Mouse (Mus musculus) liver, embryonic 11.5 days (tissue): ENCODE measurements at regions not wholly inside any gene's neighbourhood (a gene's known extent, or its start where the extent isn't known, plus 50 kb on each side); places are given as distances from the start of the nearest gene placed in this dataset.

Source experiments
- ATAC-seq: fragments of 200-750 bp; cut with Nextera tagmentation; replicated peaks from 2 replicates; pipeline ENCODE4 v1.8.0; 2017; ENCODE audit warnings: moderate number of reproducible peaks, mild to moderate bottlenecking, moderate TSS enrichment, moderate library complexity; ENCODE audit not compliant: low FRiP score
- DNase-seq: peaks from one replicate; pipeline ENCODE4 v3.0.0-alpha.2; 2017; ENCODE audit warnings: low spot score
- H3K27ac ChIP-seq: fragments of 300-500 bp; sonication (generic); 2 replicates; pipeline ENCODE4 v1.5.1; 2014; ENCODE audit warnings: mild to moderate bottlenecking, low read depth, low read length, control low read depth
- H3K27me3 ChIP-seq: fragments of 300-500 bp; sonication (generic); replicated peaks from 2 replicates; pipeline ENCODE4 v1.6.1; 2014; ENCODE audit warnings: low read length, mixed read lengths; ENCODE audit not compliant: control insufficient read depth, insufficient read depth
- H3K36me3 ChIP-seq: fragments of 300-500 bp; sonication (generic); 2 replicates; pipeline ENCODE4 v1.6.1; 2014; ENCODE audit warnings: mild to moderate bottlenecking, low read length, moderate library complexity, mixed read lengths; ENCODE audit not compliant: control insufficient read depth, insufficient read depth
- H3K4me1 ChIP-seq: fragments of 300-500 bp; sonication (generic); replicated peaks from 2 replicates; pipeline ENCODE4 v1.6.1; 2014; ENCODE audit warnings: low read length, mixed read lengths; ENCODE audit not compliant: control insufficient read depth, insufficient read depth
- H3K4me2 ChIP-seq: fragments of 300-500 bp; sonication (generic); 2 replicates; pipeline ENCODE4 v1.6.1; 2014; ENCODE audit warnings: mild to moderate bottlenecking, control low read depth, moderate library complexity
- H3K4me3 ChIP-seq: fragments of 300-500 bp; sonication (generic); 2 replicates; pipeline ENCODE4 v1.5.1; 2014; ENCODE audit warnings: low read depth, low read length, control low read depth
- H3K9ac ChIP-seq: fragments of 300-500 bp; sonication (generic); 2 replicates; pipeline ENCODE4 v1.6.1; 2014; ENCODE audit warnings: low read depth, low read length, control low read depth
- H3K9me3 ChIP-seq: fragments of 300-500 bp; sonication (generic); 2 replicates; pipeline ENCODE4 v1.6.1; 2016; ENCODE audit warnings: low read length, inconsistent platforms, mixed read lengths; ENCODE audit not compliant: control insufficient read depth
- WGBS: fragments of 180-500 bp; shearing (Covaris S2); extraction: QIAGEN DNeasy Blood & Tissue Kit; methylation state at CpG from one replicate; pipeline ENCODE4 v1.1.7; 2014; 5-methylcytosine and 5-hydroxymethylcytosine counted together

DNA sequence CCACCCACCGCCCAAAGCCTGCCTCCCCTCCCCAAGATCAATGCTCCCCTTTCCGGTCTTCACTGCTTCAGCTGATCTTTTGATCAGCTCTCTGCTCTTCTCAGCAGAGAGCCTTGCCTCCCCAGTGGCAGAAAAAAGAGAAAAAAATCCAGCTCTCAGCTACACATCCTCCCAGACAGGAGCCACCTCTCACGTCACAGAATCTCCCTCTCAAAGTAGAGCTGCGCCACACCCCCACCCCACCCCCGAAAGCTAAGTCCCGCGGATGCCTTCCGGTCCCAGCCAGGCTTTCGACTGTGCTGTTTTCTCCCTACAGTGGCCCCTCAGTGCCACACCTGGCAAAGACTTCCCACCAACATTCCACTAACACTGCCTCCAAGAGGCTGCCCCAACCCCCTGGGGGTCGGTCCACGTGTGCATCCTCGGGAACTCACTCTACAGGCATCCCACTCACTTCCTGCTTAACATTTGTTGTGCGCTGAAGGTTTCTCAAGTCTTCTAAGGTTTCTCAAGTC, 99.4 kb downstream of the Il20rb start:
- Histone ChIP-seq H3K4me3 (no peak overlapping the region), H3K4me1 (no peaks in the 10 kb centered on the region), H3K4me2 (no peak overlapping the region), H3K36me3 (no peaks in the 10 kb centered on the region), H3K9me3 (no peaks in the 10 kb centered on the region), H3K27me3 (no peaks in the 10 kb centered on the region), H3K27ac (no peak overlapping the region), H3K9ac (no peak overlapping the region)
- DNase-seq: no peak
- WGBS: 24% methylated on average over 13 of the region's 13 CpGs
- no peak for ATAC-seq

DNA sequence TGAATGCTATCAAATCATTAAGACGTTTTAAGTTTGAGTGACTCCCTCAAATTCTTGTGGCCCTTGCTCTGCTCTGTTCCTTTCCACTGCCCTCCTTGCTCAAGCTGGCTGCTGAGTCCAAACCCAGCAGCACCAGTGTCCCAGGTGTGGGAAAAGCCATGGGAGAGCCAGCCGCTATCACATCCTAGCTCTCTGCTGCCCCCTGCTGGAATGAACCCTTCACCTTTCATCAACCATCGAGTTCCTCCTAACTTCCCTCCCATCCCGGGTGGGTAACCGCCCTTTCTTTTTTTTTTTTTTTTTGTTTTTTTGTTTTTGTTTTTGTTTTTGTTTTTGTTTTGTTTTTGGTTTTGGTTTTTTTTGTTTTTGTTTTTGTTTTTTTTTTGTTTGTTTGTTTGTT, 104.1 kb downstream of the Il20rb start:
- ATAC-seq: no peak
- Histone ChIP-seq H3K4me3 (no peak overlapping the region), H3K9ac (no peak overlapping the region), H3K4me1 (no peaks in the 10 kb centered on the region), H3K9me3 (no peaks in the 10 kb centered on the region), H3K27me3 (no peaks in the 10 kb centered on the region), H3K4me2 (no peak overlapping the region), H3K27ac (no peak overlapping the region), H3K36me3 (no peaks in the 10 kb centered on the region)
- DNase-seq: peak; percentile 49
- 44% methylated on average over 5 of the region's 5 CpGs for WGBS

DNA sequence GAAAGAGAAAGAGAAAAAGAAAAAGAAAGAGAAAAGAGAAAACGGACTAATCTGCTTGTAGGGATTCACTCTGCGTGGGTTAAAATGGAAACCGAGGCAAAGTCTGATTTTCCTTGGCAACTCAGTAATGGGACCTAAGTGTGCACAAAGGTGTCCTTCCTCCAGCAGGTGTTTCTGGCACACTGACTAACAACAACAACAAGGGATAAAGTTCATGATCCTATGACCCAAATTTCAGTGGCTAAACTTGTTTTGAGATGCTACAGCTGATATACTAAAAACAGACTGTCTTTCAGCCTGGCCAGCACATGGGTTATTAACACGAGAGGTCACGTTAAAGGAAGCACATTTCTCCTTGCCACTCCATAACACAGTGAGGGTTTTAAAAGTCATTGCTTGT, 116.7 kb downstream of the Il20rb start:
- 83% methylated on average over 5 of the region's 5 CpGs for WGBS
- no peaks in the 10 kb centered on the region for H3K36me3 ChIP-seq
- H3K4me2 ChIP-seq: no peak overlapping the region
- ATAC-seq (no peak), DNase-seq (no peak)
- H3K9me3 ChIP-seq: no peaks in the 10 kb centered on the region
- H3K4me1 ChIP-seq: no peaks in the 10 kb centered on the region
- H3K27me3 ChIP-seq: no peaks in the 10 kb centered on the region
- no peak overlapping the region for H3K27ac ChIP-seq
- no peak overlapping the region for H3K4me3 ChIP-seq
- H3K9ac ChIP-seq: no peak overlapping the region

DNA sequence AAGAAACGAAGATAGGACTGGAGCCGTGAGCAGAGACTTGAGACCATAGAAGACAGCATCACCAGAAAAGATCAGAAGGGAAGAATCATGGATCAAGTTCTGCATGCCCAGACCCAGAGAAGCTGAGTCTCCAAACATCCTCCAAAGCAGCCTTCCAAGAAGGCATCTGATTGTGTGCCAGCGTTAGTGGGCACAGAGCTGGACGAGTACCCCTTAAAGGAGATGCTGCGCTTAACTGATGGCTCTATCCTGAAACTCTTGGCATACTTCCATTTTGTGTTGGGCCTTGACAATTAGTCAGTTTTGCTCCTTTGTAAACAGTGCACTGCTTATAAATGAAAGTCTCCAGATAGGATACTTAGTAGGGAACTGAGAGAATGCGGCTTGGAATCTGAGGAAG, 119.8 kb downstream of the Il20rb start:
- no peaks in the 10 kb centered on the region for H3K27me3 ChIP-seq
- no peaks in the 10 kb centered on the region for H3K4me1 ChIP-seq
- no peaks in the 10 kb centered on the region for H3K36me3 ChIP-seq
- ATAC-seq: no peak
- H3K4me3 ChIP-seq: no peak overlapping the region
- H3K9ac ChIP-seq: no peak overlapping the region
- WGBS: 78% methylated on average over 6 of the region's 6 CpGs
- no peaks in the 10 kb centered on the region for H3K9me3 ChIP-seq
- H3K4me2 ChIP-seq: no peak overlapping the region
- no peak for DNase-seq
- no peak overlapping the region for H3K27ac ChIP-seq

DNA sequence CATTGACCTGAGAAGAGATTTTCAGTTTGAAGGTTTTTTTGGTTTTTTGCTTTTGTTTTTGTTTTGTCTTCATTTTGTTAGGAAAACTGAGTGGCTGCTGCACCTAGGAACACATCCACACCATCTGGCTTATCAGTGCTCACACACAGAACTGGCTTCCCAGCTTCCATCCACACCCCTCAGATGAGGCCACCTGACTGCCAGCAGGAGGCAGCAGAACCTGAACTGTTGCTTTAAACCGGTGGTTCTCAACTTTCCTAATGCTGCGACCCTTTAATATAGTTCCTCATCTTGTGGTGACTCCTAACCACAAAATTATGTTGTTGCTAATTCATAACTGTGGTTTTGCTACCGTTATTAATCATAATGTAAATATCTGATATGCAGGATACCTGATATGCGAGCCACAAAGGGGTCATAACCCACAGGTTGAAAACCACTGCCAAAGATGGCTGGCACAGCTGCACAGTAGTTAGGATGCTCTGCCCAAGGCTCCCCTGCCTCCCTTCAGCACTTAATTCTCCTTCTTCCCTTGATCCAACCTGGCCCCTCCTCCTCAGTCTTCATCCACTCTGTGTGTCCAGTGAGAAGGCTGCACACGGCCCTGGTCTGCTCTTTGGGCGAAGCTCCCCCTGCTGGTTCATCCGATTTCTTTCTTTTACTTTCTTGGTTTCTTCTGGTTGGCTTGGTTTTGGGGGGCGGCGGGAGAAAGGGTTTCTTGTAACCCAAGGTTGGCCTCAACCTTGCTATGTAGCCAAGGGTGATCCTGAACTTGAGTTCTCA, 126.5 kb downstream of the Il20rb start:
- Histone ChIP-seq H3K4me2 (no peak overlapping the region), H3K27me3 (no peaks in the 10 kb centered on the region), H3K27ac (no peak overlapping the region), H3K36me3 (no peaks in the 10 kb centered on the region), H3K4me3 (no peak overlapping the region), H3K9me3 (no peaks in the 10 kb centered on the region), H3K4me1 (no peaks in the 10 kb centered on the region), H3K9ac (no peak overlapping the region)
- DNase-seq: no peak
- ATAC-seq: peak; percentile 68; the same call in 1 of the 2 replicates
- WGBS: 62% methylated on average over 9 of the region's 9 CpGs

DNA sequence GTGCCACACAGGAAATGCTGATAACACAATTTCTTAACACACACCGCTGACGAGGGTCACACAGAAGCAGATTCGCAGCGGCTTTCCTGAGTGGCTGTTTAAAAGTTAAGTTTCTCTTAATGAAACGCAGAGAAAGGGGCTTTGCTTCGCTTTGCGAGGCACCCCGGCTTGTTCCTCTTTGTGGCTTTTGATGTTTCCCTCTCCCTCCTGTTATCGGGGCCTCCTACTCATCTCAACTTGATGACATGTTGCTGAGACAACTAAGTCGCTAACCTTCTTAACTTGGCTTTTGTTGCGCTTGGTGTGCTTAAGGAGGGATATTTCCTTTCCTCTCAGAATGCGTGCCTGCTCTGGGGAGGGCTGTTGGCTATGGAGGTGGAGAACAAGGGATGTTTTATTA, 129.0 kb downstream of the Il20rb start:
- Histone ChIP-seq H3K27me3 (no peaks in the 10 kb centered on the region), H3K36me3 (no peaks in the 10 kb centered on the region), H3K9ac (no peak overlapping the region), H3K9me3 (no peaks in the 10 kb centered on the region), H3K27ac (no peak overlapping the region), H3K4me2 (no peak overlapping the region), H3K4me1 (no peaks in the 10 kb centered on the region), H3K4me3 (no peak overlapping the region)
- DNase-seq (no peak), ATAC-seq (no peak)
- 31% methylated on average over 12 of the region's 12 CpGs for WGBS

DNA sequence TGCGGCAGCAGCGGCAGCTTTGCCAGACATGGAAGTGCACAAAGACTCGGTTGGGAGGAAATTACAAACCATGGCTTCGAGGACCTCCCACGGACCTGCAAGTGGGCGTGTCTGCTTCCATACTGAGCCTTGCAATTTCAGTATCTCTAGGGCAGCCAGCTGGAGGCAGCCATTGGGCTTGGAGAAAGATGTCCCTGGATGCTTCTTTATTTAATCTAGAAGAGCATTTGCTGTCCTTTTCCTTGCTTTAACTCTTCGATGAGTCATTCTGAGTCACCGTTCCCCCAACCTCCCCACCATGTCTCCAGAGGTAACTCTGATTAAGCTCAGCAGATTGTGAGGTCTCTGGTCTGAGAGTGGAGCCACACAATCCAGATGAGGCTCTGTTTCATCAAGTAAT, 145.8 kb downstream of the Il20rb start:
- Histone ChIP-seq H3K36me3 (no peaks in the 10 kb centered on the region), H3K4me2 (no peak overlapping the region), H3K27me3 (no peaks in the 10 kb centered on the region), H3K4me1 (no peaks in the 10 kb centered on the region), H3K9me3 (no peaks in the 10 kb centered on the region), H3K9ac (no peak overlapping the region), H3K27ac (no peak overlapping the region), H3K4me3 (no peak overlapping the region)
- ATAC-seq (no peak), DNase-seq (no peak)
- 79% methylated on average over 8 of the region's 8 CpGs for WGBS

DNA sequence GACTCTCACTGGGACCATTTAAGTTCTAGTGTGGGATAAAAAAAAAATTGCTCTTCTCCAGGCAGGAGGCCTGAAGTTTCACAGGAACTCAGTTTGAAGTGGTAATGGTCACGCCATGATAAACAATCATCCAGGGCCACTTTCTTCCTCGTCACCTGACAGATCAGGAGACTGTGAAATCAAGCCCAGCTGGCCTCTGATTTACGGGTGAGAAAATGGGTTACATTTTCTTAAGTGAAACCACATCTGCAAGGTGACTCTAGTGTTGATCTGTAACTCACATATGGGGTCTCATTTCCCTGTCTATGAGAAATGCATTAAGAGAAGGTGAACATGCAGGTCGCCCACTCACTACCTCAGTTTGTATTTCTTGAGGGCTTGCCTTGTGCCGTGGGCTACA, 178.8 kb downstream of the Il20rb start:
- Histone ChIP-seq H3K27me3 (no peaks in the 10 kb centered on the region), H3K4me2 (no peak overlapping the region), H3K36me3 (no peaks in the 10 kb centered on the region), H3K27ac (no peak overlapping the region), H3K9me3 (no peaks in the 10 kb centered on the region), H3K4me3 (no peak overlapping the region), H3K9ac (no peak overlapping the region), H3K4me1 (no peaks in the 10 kb centered on the region)
- WGBS: 67% methylated on average over 5 of the region's 5 CpGs
- DNase-seq (no peak), ATAC-seq (no peak)

DNA sequence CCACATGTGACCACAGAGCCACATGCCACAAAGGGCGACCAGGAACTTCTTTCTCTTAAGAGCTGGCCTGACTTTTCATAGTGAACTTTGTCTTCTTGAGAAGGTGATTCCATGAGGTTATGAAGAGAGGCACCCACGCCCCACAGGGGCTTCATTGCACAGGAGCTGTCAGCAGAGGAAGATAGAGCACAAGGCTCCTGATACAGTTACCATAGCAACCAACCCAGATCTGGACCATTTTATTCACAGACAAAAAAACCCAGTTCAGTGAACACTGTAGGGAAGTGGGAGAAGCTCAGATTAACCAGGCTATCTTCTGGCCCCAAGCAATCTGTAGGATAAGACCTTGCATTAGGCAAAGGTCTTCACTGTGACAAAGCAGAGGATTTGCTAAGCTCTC, 179.2 kb downstream of the Il20rb start:
- WGBS: 53% methylated on average over 2 of the region's 2 CpGs
- no peak for ATAC-seq
- Histone ChIP-seq H3K36me3 (no peaks in the 10 kb centered on the region), H3K4me3 (no peak overlapping the region), H3K9ac (no peak overlapping the region), H3K4me2 (no peak overlapping the region), H3K27me3 (no peaks in the 10 kb centered on the region), H3K9me3 (no peaks in the 10 kb centered on the region), H3K4me1 (no peaks in the 10 kb centered on the region), H3K27ac (no peak overlapping the region)
- DNase-seq: no peak
